Mouse (Mus musculus) granulocyte monocyte progenitor cell, adult 5-6 weeks (primary cell): ENCODE measurements around the gene Fam161a. TPM values are rescaled to one million over a fixed set of nuclear protein-coding genes. Genes with fewer than 3 reads are reported as not detected.

Source experiments
- ATAC-seq: replicated peaks from 2 replicates; pipeline ENCODE4 v1.8.0; 2016; ENCODE audit warnings: mild to moderate bottlenecking, moderate TSS enrichment, inconsistent platforms; ENCODE audit not compliant: poor library complexity, severe bottlenecking
- total RNA-seq, 2 experiments: library from RNA; stranded (forward) in 1 of 2; stranded (reverse) in 1 of 2; fragments of 200-712, 200-1000 nt in 1 of 2; fragments of >200 nt in 1 of 2; fragmentation: Nextera tagmentation in 1 of 2; gene quantifications; 2 replicates each; pipeline ENCODE4 v1.2.3; 2014 to 2017

Gene Fam161a
- 2.4 and 3.6 TPM in 2 replicates for total RNA-seq (2014; fragmentation: Nextera tagmentation)
- 1.3 and 1.7 TPM in 2 replicates for total RNA-seq (2017)

GRCm38 (mm10) chr11:23007481-23008180 lies at the start of gene Fam161a:
TSS of gene Fam161a (plus strand) at chr11:23007531.
- ATAC-seq = peak; percentile 90

- ATAC-seq = no peak
Measured at GRCm38 (mm10) chr11:22957791-22958374, 49.4 kb upstream of the Fam161a start.

- ATAC-seq = peak; percentile 79
Measured at GRCm38 (mm10) chr11:22962101-22962500, 45.2 kb upstream of the Fam161a start.

GRCm38 (mm10) chr11:22964401-22964800 lies 42.9 kb upstream of the Fam161a start:
- ATAC-seq = no peak

- ATAC-seq = no peak
Measured at GRCm38 (mm10) chr11:22965503-22965902, 41.8 kb upstream of the Fam161a start.

GRCm38 (mm10) chr11:22969486-22969885 lies 37.8 kb upstream of the Fam161a start:
- ATAC-seq = peak; percentile 34; the same call in 1 of the 2 replicates

GRCm38 (mm10) chr11:22970546-22970945 lies 36.8 kb upstream of the Fam161a start:
- ATAC-seq = no peak

GRCm38 (mm10) chr11:22971835-22972709 lies 35.3 kb upstream of the Fam161a start, which contains the start of gene Zrsr1:
TSS of gene Zrsr1 (plus strand) at chr11:22972005.
- ATAC-seq = peak; percentile 67

- ATAC-seq = peak; percentile 71
Measured at GRCm38 (mm10) chr11:22972746-22973526, 34.4 kb upstream of the Fam161a start.

GRCm38 (mm10) chr11:22973599-22973998 lies 33.7 kb upstream of the Fam161a start:
- ATAC-seq = no peak

GRCm38 (mm10) chr11:22978215-22978614 lies 29.1 kb upstream of the Fam161a start:
- ATAC-seq = no peak

GRCm38 (mm10) chr11:22978711-22979110 lies 28.6 kb upstream of the Fam161a start:
- no peak for ATAC-seq

- ATAC-seq = peak; percentile 58
Measured at GRCm38 (mm10) chr11:22979221-22979620, 28.1 kb upstream of the Fam161a start.

- ATAC-seq = no peak
Measured at GRCm38 (mm10) chr11:22981041-22981440, 26.3 kb upstream of the Fam161a start.

GRCm38 (mm10) chr11:22981543-22981950 lies 25.8 kb upstream of the Fam161a start:
- peak; percentile 4; the same call in 1 of the 2 replicates for ATAC-seq

- peak; percentile 92 for ATAC-seq
Measured at GRCm38 (mm10) chr11:22981984-22982757, 25.2 kb upstream of the Fam161a start, which contains the start of the genes Gm28048 and Commd1. TSS of gene Gm28048 (minus strand) at chr11:22982090. TSS of gene Commd1 (minus strand) at chr11:22982382.

- ATAC-seq = no peak
Measured at GRCm38 (mm10) chr11:22982846-22983245, 24.5 kb upstream of the Fam161a start.

- ATAC-seq = no peak
Measured at GRCm38 (mm10) chr11:22985510-22985909, 21.8 kb upstream of the Fam161a start.

- no peak for ATAC-seq
Measured at GRCm38 (mm10) chr11:22987357-22987756, 20.0 kb upstream of the Fam161a start.
